Mouse (Mus musculus) MEL (cell line): ENCODE measurements around the gene Col2a1. TPM values are rescaled to one million over a fixed set of nuclear protein-coding genes. Genes with fewer than 3 reads are reported as not detected.

ENCODE experiments used
- DNase-seq: peaks from one replicate; pipeline ENCODE4 v3.0.0; 2011; ENCODE audit warnings: low read depth, low spot score
- H3K27ac ChIP-seq: 2 replicates; pipeline ENCODE4 v1.5.1; 2012; ENCODE audit warnings: low read depth, mild to moderate bottlenecking, control low read depth, low read length, moderate library complexity; ENCODE audit not compliant: control insufficient read depth
- H3K27me3 ChIP-seq, 2 experiments: fragments of 150-350 bp in 1 of 2; sonication (generic) in 1 of 2; 2 replicates each; pipeline ENCODE4 v1.6.1; 2012; ENCODE audit warnings: low read length in 2 of 2, mild to moderate bottlenecking in 2 of 2, improper control_type of control experiment in 1 of 2, moderate library complexity in 1 of 2; ENCODE audit not compliant: insufficient read depth in 2 of 2, control insufficient read depth in 1 of 2
- H3K36me3 ChIP-seq, 2 experiments: 2 replicates each; pipeline ENCODE4 v1.6.1; 2012 to 2014; ENCODE audit warnings: low read length in 2 of 2, improper control_type of control experiment in 1 of 2, inconsistent platforms in 1 of 2, mild to moderate bottlenecking in 1 of 2; ENCODE audit not compliant: insufficient read depth in 2 of 2, control insufficient read depth in 1 of 2
- H3K4me1 ChIP-seq, 2 experiments: fragments of 150-350 bp in 1 of 2; sonication (generic) in 1 of 2; 2 replicates each; pipeline ENCODE4 v1.6.1; 2012; ENCODE audit warnings: low read length in 2 of 2, improper control_type of control experiment in 1 of 2, mild to moderate bottlenecking in 1 of 2; ENCODE audit not compliant: insufficient read depth in 2 of 2, control insufficient read depth in 1 of 2
- H3K4me3 ChIP-seq, 2 experiments: fragments of 150-350 bp in 1 of 2; sonication (generic) in 1 of 2; 2 replicates each; pipeline ENCODE4 v1.5.1; 2012; ENCODE audit warnings: low read depth in 2 of 2, low read length in 2 of 2, mild to moderate bottlenecking in 2 of 2, moderate library complexity in 2 of 2, control low read depth in 1 of 2, improper control_type of control experiment in 1 of 2; ENCODE audit not compliant: control insufficient read depth in 1 of 2, insufficient read depth in 1 of 2
- H3K79me2 ChIP-seq: 2 replicates; pipeline ENCODE4 v1.6.1; 2012; ENCODE audit warnings: mild to moderate bottlenecking, low read length, moderate library complexity; ENCODE audit not compliant: control insufficient read depth, poor library complexity, insufficient read depth
- H3K9ac ChIP-seq: 2 replicates; pipeline ENCODE4 v1.6.1; 2012; ENCODE audit warnings: low read depth, mild to moderate bottlenecking, control low read depth, low read length, moderate library complexity; ENCODE audit not compliant: control insufficient read depth, poor library complexity, severe bottlenecking
- H3K9me3 ChIP-seq: fragments of 150-350 bp; sonication (generic); replicated peaks from 2 replicates; pipeline ENCODE4 v1.6.1; 2012; ENCODE audit warnings: mild to moderate bottlenecking, low read length, improper control_type of control experiment, moderate library complexity; ENCODE audit not compliant: insufficient read depth
- BHLHE40 ChIP-seq: IDR thresholded peaks from 2 replicates; pipeline ENCODE4 v1.6.1; 2012; ENCODE audit warnings: low read depth, mild to moderate bottlenecking, inconsistent platforms, low read length, improper control_type of control experiment, borderline replicate concordance
- CHD2 ChIP-seq: IDR thresholded peaks from 2 replicates; pipeline ENCODE4 v1.6.1; 2011; ENCODE audit warnings: low read length, improper control_type of control experiment
- CTCF ChIP-seq, 3 experiments: IDR thresholded peaks in 2 of 3; conservative IDR thresholded peaks in 1 of 3; 2 replicates each; pipeline ENCODE4 v1.5.1; 2011 to 2012; ENCODE audit warnings: low read length in 3 of 3, low read depth in 2 of 3, mild to moderate bottlenecking in 2 of 3, improper control_type of control experiment in 1 of 3, inconsistent platforms in 1 of 3, mixed read lengths in 1 of 3, moderate library complexity in 1 of 3; ENCODE audit not compliant: control insufficient read depth in 1 of 3, insufficient read depth in 1 of 3, poor library complexity in 1 of 3, severe bottlenecking in 1 of 3
- EP300 ChIP-seq, 2 experiments: IDR thresholded peaks; 2 replicates each; pipeline ENCODE4 v1.6.1; 2011; ENCODE audit warnings: improper control_type of control experiment in 2 of 2, low read length in 2 of 2, low read depth in 1 of 2, mild to moderate bottlenecking in 1 of 2
- ETS1 ChIP-seq: IDR thresholded peaks from 2 replicates; pipeline ENCODE4 v1.6.1; 2012; ENCODE audit warnings: low read depth, mild to moderate bottlenecking, inconsistent platforms, low read length, improper control_type of control experiment, moderate library complexity
- GATA1 ChIP-seq: IDR thresholded peaks from 2 replicates; pipeline ENCODE4 v1.6.1; 2011; ENCODE audit warnings: low read depth, low read length, improper control_type of control experiment
- JUND ChIP-seq: IDR thresholded peaks from 2 replicates; pipeline ENCODE4 v1.6.1; 2011; ENCODE audit warnings: low read depth, mild to moderate bottlenecking, improper control_type of control experiment, low read length
- MAX ChIP-seq: IDR thresholded peaks from 2 replicates; pipeline ENCODE4 v1.6.1; 2011; ENCODE audit warnings: low read length, improper control_type of control experiment
- MAZ ChIP-seq: IDR thresholded peaks from 2 replicates; pipeline ENCODE4 v1.6.1; 2012; ENCODE audit warnings: low read depth, mild to moderate bottlenecking, inconsistent platforms, low read length, improper control_type of control experiment
- MEF2A ChIP-seq: IDR thresholded peaks from 2 replicates; pipeline ENCODE4 v1.6.1; 2014; ENCODE audit warnings: low read depth, mild to moderate bottlenecking, inconsistent platforms, low read length, improper control_type of control experiment; ENCODE audit not compliant: poor library complexity, insufficient replicate concordance, severe bottlenecking; ENCODE audit errors: extremely low read depth
- MXI1 ChIP-seq: IDR thresholded peaks from 2 replicates; pipeline ENCODE4 v1.6.1; 2011; ENCODE audit warnings: mild to moderate bottlenecking, low read depth, low read length, improper control_type of control experiment
- MYC ChIP-seq: IDR thresholded peaks from 2 replicates; pipeline ENCODE4 v1.6.1; 2011; ENCODE audit warnings: low read depth, mild to moderate bottlenecking, low read length, improper control_type of control experiment, moderate library complexity
- NELFE ChIP-seq: IDR thresholded peaks from 2 replicates; pipeline ENCODE4 v1.6.1; 2011; ENCODE audit warnings: low read depth, low read length, improper control_type of control experiment
- RAD21 ChIP-seq: IDR thresholded peaks from 2 replicates; pipeline ENCODE4 v1.6.1; 2011; ENCODE audit warnings: mild to moderate bottlenecking, low read depth, low read length, improper control_type of control experiment
- RCOR1 ChIP-seq: IDR thresholded peaks from 2 replicates; pipeline ENCODE4 v1.6.1; 2012; ENCODE audit warnings: low read depth, mild to moderate bottlenecking, inconsistent platforms, low read length, improper control_type of control experiment
- SIN3A ChIP-seq: IDR thresholded peaks from 2 replicates; pipeline ENCODE4 v1.6.1; 2012; ENCODE audit warnings: low read length, improper control_type of control experiment, inconsistent platforms
- TBP ChIP-seq: IDR thresholded peaks from 2 replicates; pipeline ENCODE4 v1.8.0; 2011; ENCODE audit warnings: low read depth, low read length, improper control_type of control experiment
- TCF12 ChIP-seq: IDR thresholded peaks from 2 replicates; pipeline ENCODE4 v1.6.1; 2014; ENCODE audit warnings: low read depth, mild to moderate bottlenecking, inconsistent platforms, low read length, improper control_type of control experiment, moderate library complexity
- UBTF ChIP-seq: IDR thresholded peaks from 2 replicates; pipeline ENCODE4 v1.6.1; 2012; ENCODE audit warnings: low read depth, mild to moderate bottlenecking, inconsistent platforms, low read length, improper control_type of control experiment, moderate library complexity, borderline replicate concordance; ENCODE audit not compliant: insufficient read depth
- USF1 ChIP-seq: IDR thresholded peaks from 2 replicates; pipeline ENCODE4 v1.6.1; 2014; ENCODE audit warnings: low read depth, mild to moderate bottlenecking, inconsistent platforms, low read length, improper control_type of control experiment, moderate library complexity
- USF2 ChIP-seq, 2 experiments: IDR thresholded peaks; 2 replicates each; pipeline ENCODE4 v1.6.1; 2011 to 2012; ENCODE audit warnings: improper control_type of control experiment in 2 of 2, low read length in 2 of 2, borderline replicate concordance in 1 of 2, inconsistent platforms in 1 of 2, low read depth in 1 of 2, mild to moderate bottlenecking in 1 of 2; ENCODE audit not compliant: insufficient read depth in 1 of 2
- polyA plus RNA-seq, 2 experiments: library from polyadenylated mRNA; stranded (reverse) in 1 of 2; unstranded in 1 of 2; fragments of >175 nt in 1 of 2; fragments of >200 nt in 1 of 2; gene quantifications; 2 replicates each; pipeline versions ENCODE4 v1.2.1 to v1.2.4; 2012; ENCODE audit warnings: low replicate concordance in 2 of 2, low read depth in 1 of 2; ENCODE audit not compliant: insufficient read length in 2 of 2, insufficient read depth in 1 of 2, missing spikeins in 1 of 2
- total RNA-seq: library from RNA; depleted of rRNA; stranded (reverse); fragments of 300-350 nt; gene quantifications from 2 replicates; pipeline ENCODE4 v1.2.3, GENCODE M21; 2012; rRNA removed

Col2a1 gene
- total RNA-seq (0.04 TPM in 1 of 2 replicates, not detected in the other), polyA plus RNA-seq (under 1 TPM in 1 of 2 experiments, not detected in 1; 0.04 TPM)

DNA sequence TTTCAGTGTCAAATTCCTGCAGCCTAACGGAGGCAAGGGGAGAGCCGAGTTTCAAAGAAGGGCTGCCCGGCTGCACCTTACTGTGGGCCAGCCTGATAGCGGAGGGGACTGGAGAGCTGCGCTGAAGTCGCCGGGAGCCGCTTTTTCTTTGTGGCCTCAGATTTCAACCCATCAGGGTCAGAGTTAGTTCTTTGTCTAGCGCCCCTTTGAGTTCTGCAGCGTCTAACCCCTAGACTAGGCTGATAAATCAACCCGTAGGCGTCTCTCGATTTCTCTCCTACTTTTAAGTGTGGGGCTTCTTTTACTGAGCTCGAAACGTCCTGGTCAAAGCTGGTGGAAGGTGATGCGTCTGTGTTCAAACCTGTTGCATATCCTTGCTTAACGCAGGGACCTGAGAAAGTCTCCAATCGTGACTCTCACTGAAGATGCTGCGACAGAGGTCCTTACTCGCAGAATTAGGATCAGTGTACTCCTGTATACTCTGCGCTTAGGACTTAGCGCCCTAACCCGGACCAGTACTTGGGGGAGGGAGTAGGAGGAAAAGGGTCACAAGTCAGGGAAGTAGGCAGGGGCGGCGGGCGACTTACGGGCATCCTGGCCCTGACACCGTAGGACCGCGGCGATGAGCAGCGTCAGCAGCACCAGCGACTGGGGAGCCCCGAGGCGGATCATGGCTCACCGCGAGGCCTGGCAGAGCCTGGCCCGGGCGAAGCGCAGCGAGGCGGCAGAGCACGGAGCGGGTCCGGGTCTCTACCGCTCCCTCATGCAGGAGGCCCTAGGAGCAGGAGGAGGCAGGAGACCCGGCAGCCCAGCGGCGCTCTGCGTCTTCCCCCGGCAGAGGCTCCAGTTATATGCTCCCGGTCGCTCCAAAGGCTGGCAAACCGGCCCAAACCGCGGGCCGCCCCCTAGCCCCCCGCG is at the start of gene Col2a1:
Col2a1 (minus strand) TSS at position 874 of the 918 bp plus-strand sequence.
- Histone ChIP-seq H3K4me1 (no peaks in the 10 kb centered on the region), H3K9ac (no peak within 1 kb of the TSS), H3K27ac (no peak within 1 kb of the TSS), H3K79me2 (no peaks in the 10 kb centered on the region), H3K36me3 (no peaks in the 10 kb centered on the region), H3K27me3 (peaks cover 6 to 9% of the 10 kb centered on the region in 2 experiments), H3K4me3 (no peak within 1 kb of the TSS), H3K9me3 (no peaks in the 10 kb centered on the region)
- no peak for DNase-seq
- TF ChIP-seq MEF2A (no peak), TBP (no peak), CTCF (IDR thresholded peaks at IDR 0.05 in 2 of 3, conservative IDR thresholded peaks at IDR 0.05 in 1 of 3; ENCODE audit: control insufficient read depth in 1 of 3, insufficient read depth in 1 of 3, low read depth in 2 of 3, low read length in 3 of 3, poor library complexity in 1 of 3, severe bottlenecking in 1 of 3) (no peak), MAZ (no peak), USF2 (IDR thresholded peaks at IDR 0.05; ENCODE audit: borderline replicate concordance in 1 of 2, insufficient read depth in 1 of 2, low read depth in 1 of 2, low read length in 2 of 2) (no peak), GATA1 (no peak), ETS1 (no peak), UBTF (no peak), JUND (no peak), RAD21 (no peak)

DNA sequence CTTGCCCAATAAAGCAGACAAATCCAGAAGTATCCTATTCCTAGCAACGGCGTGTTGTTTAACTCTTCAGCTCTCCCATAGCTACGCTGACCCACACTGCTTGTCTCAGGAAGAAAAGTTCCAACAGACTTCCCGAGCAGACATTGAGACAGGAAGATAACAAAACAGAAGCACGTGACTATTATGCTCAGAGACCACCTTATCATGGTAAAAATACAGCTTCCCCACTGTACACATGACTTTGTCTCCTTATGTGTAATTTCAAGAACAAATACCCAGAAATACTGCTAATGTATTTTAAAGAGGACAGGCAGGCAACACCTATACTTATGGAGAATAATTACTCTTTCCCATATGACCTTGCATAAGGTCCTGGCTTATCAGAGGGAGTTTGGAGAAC is 47.2 kb upstream of the Col2a1 start:
- TF ChIP-seq RAD21, result no peak
- 0 out of 2 replicates have a peak, but pooled peaks have one; percentile 21 for TF ChIP-seq TCF12
- peak; percentile 89 for TF ChIP-seq USF1
- peak; percentile 38 to 43; a peak in 3 of 4 replicates for TF ChIP-seq EP300 (IDR thresholded peaks at IDR 0.05; ENCODE audit: low read depth in 1 of 2, low read length in 2 of 2)
- TF ChIP-seq BHLHE40, result peak; percentile 92
- TF ChIP-seq UBTF, result no peak
- peak; percentile 61 for TF ChIP-seq GATA1
- TF ChIP-seq USF2 (IDR thresholded peaks at IDR 0.05; ENCODE audit: borderline replicate concordance in 1 of 2, insufficient read depth in 1 of 2, low read depth in 1 of 2, low read length in 2 of 2), result peak in 1 of 2 experiments; percentile 61; a peak in 1 of 4 replicates
- TF ChIP-seq NELFE, result no peak
- TF ChIP-seq MAX, result peak; percentile 89
- TF ChIP-seq ETS1, result 0 out of 2 replicates have a peak, but pooled peaks have one; percentile 21
- no peak for TF ChIP-seq RCOR1
- peak; percentile 67; the same call in 1 of the 2 replicates for TF ChIP-seq MYC
- peak; percentile 84 for TF ChIP-seq SIN3A
- peak; percentile 62; the same call in 1 of the 2 replicates for TF ChIP-seq MXI1
- no peak for TF ChIP-seq CHD2
- no peak overlapping the region for H3K27ac ChIP-seq

More for the DNA sequence above, 47.2 kb upstream of the Col2a1 start:
- DNase-seq, result peak; percentile 42
- Histone ChIP-seq H3K27me3 (no peaks in the 10 kb centered on the region), H3K36me3 (peaks cover 8 to 54% of the 10 kb centered on the region in 2 experiments), H3K9me3 (no peaks in the 10 kb centered on the region), H3K4me1 (peaks cover 5 to 9% of the 10 kb centered on the region in 2 experiments), H3K9ac (no peak overlapping the region), H3K79me2 (no peaks in the 10 kb centered on the region), H3K4me3 (no peak overlapping the region)
